Mouse (Mus musculus) thymus, adult 2 months (tissue): ENCODE measurements around the gene Nmi. TPM values are rescaled to one million over a fixed set of nuclear protein-coding genes. Genes with fewer than 3 reads are reported as not detected.

Source experiments
- DNase-seq: peaks from one replicate; pipeline ENCODE4 v3.0.0; 2021
- H3K27ac ChIP-seq: fragments of 200-500 bp; 2 replicates; pipeline ENCODE4 v1.5.1; 2012; ENCODE audit warnings: low read length, control low read depth; ENCODE audit not compliant: control insufficient read depth, insufficient read depth
- H3K27me3 ChIP-seq: fragments of 200-500 bp; 2 replicates; pipeline ENCODE4 v1.6.1; 2012; ENCODE audit warnings: mild to moderate bottlenecking, low read length, moderate library complexity, mixed read lengths; ENCODE audit not compliant: control insufficient read depth, insufficient read depth
- H3K36me3 ChIP-seq: fragments of 200-500 bp; 2 replicates; pipeline ENCODE4 v1.6.1; 2012; ENCODE audit warnings: mild to moderate bottlenecking, low read length, moderate library complexity; ENCODE audit not compliant: control insufficient read depth, insufficient read depth
- H3K4me1 ChIP-seq: fragments of 200-500 bp; replicated peaks from 2 replicates; pipeline ENCODE4 v1.6.1; 2012; ENCODE audit warnings: low read length; ENCODE audit not compliant: control insufficient read depth, insufficient read depth
- H3K4me3 ChIP-seq: fragments of 200-500 bp; 2 replicates; pipeline ENCODE4 v1.5.1; 2012; ENCODE audit warnings: mild to moderate bottlenecking, low read length, control low read depth, moderate library complexity; ENCODE audit not compliant: control insufficient read depth, insufficient read depth
- CTCF ChIP-seq: fragments of 200-500 bp; IDR thresholded peaks from 2 replicates; pipeline ENCODE4 v1.5.1; 2012; ENCODE audit warnings: mild to moderate bottlenecking, control low read depth, low read length, moderate library complexity, borderline replicate concordance; ENCODE audit not compliant: control insufficient read depth, poor library complexity, insufficient read depth; ENCODE audit errors: extremely low read depth
- POLR2A ChIP-seq: fragments of 200-500 bp; IDR thresholded peaks from 2 replicates; pipeline ENCODE4 v1.6.1; 2012; ENCODE audit warnings: mild to moderate bottlenecking, low read length, control low read depth, moderate library complexity; ENCODE audit not compliant: control insufficient read depth, poor library complexity, insufficient read depth; ENCODE audit errors: extremely low read depth
- WGBS: fragments of 180-500 bp; shearing (Covaris S2); methylation state at CpG from one replicate; pipeline ENCODE4 v1.1.7; 2018; 5-methylcytosine and 5-hydroxymethylcytosine counted together
- polyA plus RNA-seq: library from polyadenylated mRNA; depleted of rRNA; stranded (reverse); fragments of >200 nt; gene quantifications from 2 replicates; pipeline ENCODE4 v1.2.3, GENCODE M21; 2012

Gene Nmi
- polyA plus RNA-seq, 1 experiment: 9.3 TPM

GRCm38 (mm10) chr2:51999996-52000395, 26.7 kb upstream of the Nmi start:
- WGBS: 88% methylated on average over 7 of the region's 7 CpGs
- H3K36me3 ChIP-seq: no peaks in the 10 kb centered on the region
- no peak for DNase-seq
- H3K27ac ChIP-seq: no peak overlapping the region
- no peaks in the 10 kb centered on the region for H3K27me3 ChIP-seq
- TF ChIP-seq POLR2A (no peak), CTCF (no peak)
- H3K4me1 ChIP-seq: no peaks in the 10 kb centered on the region
- H3K4me3 ChIP-seq: no peak overlapping the region

GRCm38 (mm10) chr2:51991447-51991846, 18.2 kb upstream of the Nmi start:
- WGBS: 80% methylated on average over 6 of the region's 6 CpGs
- DNase-seq: no peak

GRCm38 (mm10) chr2:51989559-51989958, 16.3 kb upstream of the Nmi start:
- TF ChIP-seq CTCF: no peak
- 80% methylated on average over 2 of the region's 2 CpGs for WGBS
- H3K4me1 ChIP-seq: no peaks in the 10 kb centered on the region
- H3K36me3 ChIP-seq: no peaks in the 10 kb centered on the region
- H3K4me3 ChIP-seq: no peak overlapping the region
- no peak for DNase-seq
- H3K27ac ChIP-seq: no peak overlapping the region
- no peaks in the 10 kb centered on the region for H3K27me3 ChIP-seq

More at GRCm38 (mm10) chr2:51991447-51991846, 18.2 kb upstream of the Nmi start:
- Histone ChIP-seq H3K36me3 (no peaks in the 10 kb centered on the region), H3K4me1 (no peaks in the 10 kb centered on the region), H3K4me3 (no peak overlapping the region), H3K27me3 (no peaks in the 10 kb centered on the region), H3K27ac (no peak overlapping the region)
- TF ChIP-seq POLR2A: no peak
- no peak for TF ChIP-seq CTCF

- H3K27me3 ChIP-seq: no peaks in the 10 kb centered on the region
- H3K27ac ChIP-seq: no peak overlapping the region
- no peak overlapping the region for H3K4me3 ChIP-seq
- H3K4me1 ChIP-seq: peaks cover under 1% of the 10 kb centered on the region; the same call in 1 of the 2 replicates
- WGBS: 92% methylated on average over 5 of the region's 5 CpGs
- H3K36me3 ChIP-seq: no peaks in the 10 kb centered on the region
- no peak for DNase-seq
- TF ChIP-seq POLR2A: no peak
- TF ChIP-seq CTCF: no peak
These were observed 13.4 kb upstream of the Nmi start for GRCm38 (mm10) chr2:51986695-51987094.

- TF ChIP-seq POLR2A (no peak), CTCF (no peak)
- Histone ChIP-seq H3K27ac (no peak overlapping the region), H3K4me1 (peaks cover 2% of the 10 kb centered on the region; the same call in 1 of the 2 replicates), H3K4me3 (no peak overlapping the region), H3K27me3 (no peaks in the 10 kb centered on the region), H3K36me3 (no peaks in the 10 kb centered on the region)
- WGBS: 90% methylated on average over 9 of the region's 9 CpGs
- no peak for DNase-seq
These were observed 12.9 kb upstream of the Nmi start for GRCm38 (mm10) chr2:51986157-51986556.

- 93% methylated on average over 10 of the region's 10 CpGs for WGBS
These were observed 11.9 kb upstream of the Nmi start for GRCm38 (mm10) chr2:51985241-51985640.

GRCm38 (mm10) chr2:51982288-51982687, 9.0 kb upstream of the Nmi start:
- H3K4me3 ChIP-seq: peak overlapping the region; percentile 35
- TF ChIP-seq POLR2A (no peak), CTCF (no peak)

More at GRCm38 (mm10) chr2:51985241-51985640, 11.9 kb upstream of the Nmi start:
- H3K4me3 ChIP-seq: no peak overlapping the region
- TF ChIP-seq CTCF (no peak), POLR2A (no peak)
- no peaks in the 10 kb centered on the region for H3K27me3 ChIP-seq
- no peaks in the 10 kb centered on the region for H3K36me3 ChIP-seq
- no peak overlapping the region for H3K27ac ChIP-seq
- no peak for DNase-seq
- peaks cover 2% of the 10 kb centered on the region; the same call in 1 of the 2 replicates for H3K4me1 ChIP-seq

More at GRCm38 (mm10) chr2:51982288-51982687, 9.0 kb upstream of the Nmi start:
- DNase-seq: no peak
- Histone ChIP-seq H3K27ac (no peak overlapping the region), H3K27me3 (no peaks in the 10 kb centered on the region), H3K4me1 (peaks cover 2% of the 10 kb centered on the region; the same call in 1 of the 2 replicates), H3K36me3 (no peaks in the 10 kb centered on the region)
- 33% methylated on average over 13 of the region's 13 CpGs for WGBS
